Mouse (Mus musculus) forebrain, embryonic 11.5 days (tissue): ENCODE measurements at regions not wholly inside any gene's neighbourhood (a gene's known extent, or its start where the extent isn't known, plus 50 kb on each side); places are given as distances from the start of the nearest gene placed in this dataset.

Experiments used
- ATAC-seq: fragments of 200-750 bp; cut with Nextera tagmentation; replicated peaks from 2 replicates; pipeline ENCODE4 v1.8.0; 2017; ENCODE audit warnings: moderate TSS enrichment; ENCODE audit not compliant: low FRiP score
- DNase-seq: peaks from one replicate; pipeline ENCODE4 v3.0.0-alpha.2; 2017; ENCODE audit warnings: low spot score
- H3K27ac ChIP-seq: fragments of 300-500 bp; sonication (generic); 2 replicates; pipeline ENCODE4 v1.5.1; 2014; ENCODE audit warnings: low read depth, low read length
- H3K27me3 ChIP-seq: fragments of 300-500 bp; sonication (generic); 2 replicates; pipeline ENCODE4 v1.6.1; 2014; ENCODE audit warnings: mild to moderate bottlenecking, low read length, mixed read lengths; ENCODE audit not compliant: control insufficient read depth, insufficient read depth
- H3K36me3 ChIP-seq: fragments of 300-500 bp; sonication (generic); 2 replicates; pipeline ENCODE4 v1.6.1; 2014; ENCODE audit warnings: mild to moderate bottlenecking, low read length, moderate library complexity, mixed read lengths; ENCODE audit not compliant: control insufficient read depth, insufficient read depth
- H3K4me1 ChIP-seq: fragments of 300-500 bp; sonication (generic); replicated peaks from 2 replicates; pipeline ENCODE4 v1.6.1; 2014; ENCODE audit warnings: low read length, mixed read lengths; ENCODE audit not compliant: control insufficient read depth, insufficient read depth
- H3K4me2 ChIP-seq: fragments of 300-500 bp; sonication (generic); 2 replicates; pipeline ENCODE4 v1.6.1; 2014; ENCODE audit warnings: low read depth, mild to moderate bottlenecking, low read length, moderate library complexity, mixed read lengths; ENCODE audit not compliant: severe bottlenecking
- H3K4me3 ChIP-seq: fragments of 300-500 bp; sonication (generic); 2 replicates; pipeline ENCODE4 v1.5.1; 2014; ENCODE audit warnings: low read depth, low read length
- H3K9ac ChIP-seq: fragments of 300-500 bp; sonication (generic); 2 replicates; pipeline ENCODE4 v1.6.1; 2014; ENCODE audit warnings: low read length
- H3K9me3 ChIP-seq: fragments of 300-500 bp; sonication (generic); 2 replicates; pipeline ENCODE4 v1.6.1; 2016; ENCODE audit warnings: low read length, mixed read lengths; ENCODE audit not compliant: control insufficient read depth
- WGBS: fragments of 180-500 bp; shearing (Covaris S2); extraction: QIAGEN DNeasy Blood & Tissue Kit; methylation state at CpG from one replicate; pipeline ENCODE4 v1.1.7; 2014; 5-methylcytosine and 5-hydroxymethylcytosine counted together

DNA sequence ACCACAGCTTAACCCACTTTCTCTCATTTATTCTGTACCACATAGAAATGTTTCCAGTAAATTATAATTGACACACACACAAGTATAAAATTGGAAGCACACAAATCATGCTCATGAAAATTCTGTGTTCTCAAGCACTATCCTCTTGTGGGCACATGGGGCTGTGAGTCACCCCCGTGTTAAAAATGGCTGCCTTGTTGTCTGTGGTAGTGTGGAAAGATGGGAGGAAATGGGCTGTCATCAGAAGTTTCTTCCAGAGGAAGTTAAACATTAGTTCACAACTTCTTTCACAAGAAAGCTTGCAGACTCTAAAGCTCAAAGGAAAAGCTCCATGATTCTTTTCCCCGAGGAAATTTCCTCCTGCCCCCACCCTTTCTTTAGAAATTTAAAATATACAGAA, 329.5 kb upstream of the Hnrnpa3 start:
- Histone ChIP-seq H3K36me3 (no peaks in the 10 kb centered on the region), H3K9me3 (no peaks in the 10 kb centered on the region), H3K4me3 (no peak overlapping the region), H3K4me2 (no peak overlapping the region), H3K9ac (no peak overlapping the region), H3K27ac (no peak overlapping the region), H3K4me1 (no peaks in the 10 kb centered on the region), H3K27me3 (no peaks in the 10 kb centered on the region)
- ATAC-seq (no peak), DNase-seq (no peak)
- WGBS: 86% methylated on average over 2 of the region's 2 CpGs

GRCm38 (mm10) chr2:75341310-75341709, 317.8 kb upstream of the Hnrnpa3 start:
- H3K4me3 ChIP-seq: no peak overlapping the region
- H3K4me1 ChIP-seq: no peaks in the 10 kb centered on the region
- no peak for ATAC-seq
- no peaks in the 10 kb centered on the region for H3K36me3 ChIP-seq
- H3K9me3 ChIP-seq: no peaks in the 10 kb centered on the region
- H3K4me2 ChIP-seq: no peak overlapping the region
- no peak overlapping the region for H3K27ac ChIP-seq
- 81% methylated on average over 2 of the region's 2 CpGs for WGBS
- no peaks in the 10 kb centered on the region for H3K27me3 ChIP-seq
- no peak for DNase-seq
- no peak overlapping the region for H3K9ac ChIP-seq

GRCm38 (mm10) chr2:75341726-75342280, 317.3 kb upstream of the Hnrnpa3 start:
- Histone ChIP-seq H3K27ac (no peak overlapping the region), H3K9ac (no peak overlapping the region), H3K4me1 (no peaks in the 10 kb centered on the region), H3K9me3 (no peaks in the 10 kb centered on the region), H3K27me3 (no peaks in the 10 kb centered on the region), H3K4me2 (no peak overlapping the region), H3K4me3 (no peak overlapping the region), H3K36me3 (no peaks in the 10 kb centered on the region)
- DNase-seq (no peak), ATAC-seq (no peak)
- 80% methylated on average over 6 of the region's 6 CpGs for WGBS

GRCm38 (mm10) chr2:75350902-75351301, 308.2 kb upstream of the Hnrnpa3 start:
- WGBS: 87% methylated on average over 3 of the region's 3 CpGs
- Histone ChIP-seq H3K9ac (no peak overlapping the region), H3K36me3 (no peaks in the 10 kb centered on the region), H3K4me3 (no peak overlapping the region), H3K4me1 (no peaks in the 10 kb centered on the region), H3K27ac (no peak overlapping the region), H3K27me3 (no peaks in the 10 kb centered on the region), H3K4me2 (no peak overlapping the region), H3K9me3 (no peaks in the 10 kb centered on the region)
- no peak for ATAC-seq
- DNase-seq: no peak

GRCm38 (mm10) chr2:75351965-75352364, 307.1 kb upstream of the Hnrnpa3 start:
- Histone ChIP-seq H3K9ac (no peak overlapping the region), H3K9me3 (no peaks in the 10 kb centered on the region), H3K4me1 (no peaks in the 10 kb centered on the region), H3K4me3 (no peak overlapping the region), H3K27me3 (no peaks in the 10 kb centered on the region), H3K27ac (no peak overlapping the region), H3K4me2 (no peak overlapping the region), H3K36me3 (no peaks in the 10 kb centered on the region)
- DNase-seq: no peak
- ATAC-seq: no peak
- 94% methylated on average over 5 of the region's 5 CpGs for WGBS

DNA sequence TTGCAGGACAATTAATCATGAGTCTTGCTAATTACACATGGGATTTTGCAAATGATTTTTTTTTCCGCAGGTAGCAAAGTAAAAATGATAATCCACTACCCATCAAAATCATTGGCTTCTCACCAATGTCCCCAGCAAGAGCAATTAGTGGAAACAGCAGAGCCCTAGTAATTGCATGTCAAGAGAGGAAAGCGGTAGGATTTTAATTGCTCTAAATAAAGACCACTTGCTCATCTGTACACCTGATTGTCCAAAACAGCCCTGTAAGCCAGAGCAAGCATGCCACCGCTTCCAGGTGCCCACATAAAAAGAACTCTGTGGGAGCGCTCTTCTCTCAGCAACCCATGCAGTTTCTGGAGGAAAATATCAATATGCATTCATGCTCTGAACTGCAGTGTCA, 306.5 kb upstream of the Hnrnpa3 start:
- ATAC-seq (0 out of 2 replicates have a peak, but pooled peaks have one; percentile 42), DNase-seq (no peak)
- no peaks in the 10 kb centered on the region for H3K27me3 ChIP-seq
- H3K36me3 ChIP-seq: no peaks in the 10 kb centered on the region
- no peak overlapping the region for H3K27ac ChIP-seq
- no peak overlapping the region for H3K4me3 ChIP-seq
- H3K9me3 ChIP-seq: no peaks in the 10 kb centered on the region
- no peak overlapping the region for H3K9ac ChIP-seq
- H3K4me1 ChIP-seq: no peaks in the 10 kb centered on the region
- WGBS: 64% methylated on average over 4 of the region's 4 CpGs
- H3K4me2 ChIP-seq: no peak overlapping the region

DNA sequence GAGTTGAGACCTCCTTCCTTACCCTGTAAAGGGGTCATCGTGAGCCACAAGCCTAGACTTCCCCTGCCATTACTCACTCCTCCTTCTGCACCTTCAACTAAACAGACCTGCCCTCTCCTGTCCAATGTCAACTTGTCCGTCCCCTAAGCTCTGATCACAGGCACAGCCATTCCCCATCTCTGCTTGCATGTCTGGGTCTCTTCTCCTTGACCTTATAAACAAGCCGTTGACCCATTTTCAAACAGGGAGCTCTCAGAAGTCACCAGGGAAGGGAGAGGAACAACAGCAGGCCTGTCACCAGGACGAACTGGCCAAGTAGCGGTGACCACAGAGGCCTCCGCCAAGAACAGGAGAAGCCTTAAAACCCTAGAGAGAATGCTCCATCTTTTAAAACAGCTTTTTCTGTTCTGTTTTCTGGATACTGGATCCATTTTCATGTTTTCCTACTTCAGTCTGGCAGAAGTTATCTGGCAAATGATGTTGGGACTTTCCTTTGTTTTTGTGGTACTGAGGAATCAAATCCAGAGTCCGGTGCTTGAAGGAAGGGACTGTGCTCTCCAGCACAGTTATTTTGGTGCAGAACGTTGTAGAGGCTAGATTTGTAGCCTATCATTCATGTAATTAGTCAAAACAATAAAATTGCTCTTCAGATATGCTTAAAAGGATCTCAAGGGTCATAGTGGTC, 302.2 kb upstream of the Hnrnpa3 start:
- DNase-seq: no peak
- no peaks in the 10 kb centered on the region for H3K36me3 ChIP-seq
- 83% methylated on average over 8 of the region's 8 CpGs for WGBS
- H3K4me1 ChIP-seq: no peaks in the 10 kb centered on the region
- H3K4me2 ChIP-seq: no peak overlapping the region
- H3K4me3 ChIP-seq: no peak overlapping the region
- H3K9ac ChIP-seq: no peak overlapping the region
- H3K27me3 ChIP-seq: no peaks in the 10 kb centered on the region
- no peak for ATAC-seq
- no peaks in the 10 kb centered on the region for H3K9me3 ChIP-seq
- H3K27ac ChIP-seq: no peak overlapping the region

- Histone ChIP-seq H3K4me1 (no peaks in the 10 kb centered on the region), H3K4me3 (no peak overlapping the region), H3K9me3 (no peaks in the 10 kb centered on the region), H3K27ac (no peak overlapping the region), H3K27me3 (no peaks in the 10 kb centered on the region), H3K4me2 (no peak overlapping the region), H3K9ac (no peak overlapping the region), H3K36me3 (no peaks in the 10 kb centered on the region)
- no peak for ATAC-seq
- 84% methylated on average over 2 of the region's 2 CpGs for WGBS
- no peak for DNase-seq
These were observed 301.5 kb upstream of the Hnrnpa3 start for GRCm38 (mm10) chr2:75357516-75357915.

- DNase-seq: no peak
- ATAC-seq: no peak
- WGBS: 80% methylated on average over 3 of the region's 3 CpGs
- no peaks in the 10 kb centered on the region for H3K4me1 ChIP-seq
- H3K9ac ChIP-seq: no peak overlapping the region
- H3K4me2 ChIP-seq: no peak overlapping the region
- H3K27me3 ChIP-seq: no peaks in the 10 kb centered on the region
- no peaks in the 10 kb centered on the region for H3K9me3 ChIP-seq
- H3K27ac ChIP-seq: no peak overlapping the region
- H3K36me3 ChIP-seq: no peaks in the 10 kb centered on the region
- no peak overlapping the region for H3K4me3 ChIP-seq
These were observed 298.1 kb upstream of the Hnrnpa3 start for GRCm38 (mm10) chr2:75360936-75361335.
